Mouse (Mus musculus) retina, postnatal 7 days (tissue): ENCODE data around the gene Wwox.

Experiments used
- DNase-seq: peaks from one replicate; pipeline ENCODE4 v3.0.0-alpha.2; 2012; ENCODE audit warnings: low read depth, low spot score

Gene Wwox

GRCm38 (mm10) chr8:114536201-114536600 lies 96.7 kb downstream of the Wwox start:
- DNase-seq, result no peak

GRCm38 (mm10) chr8:114541132-114541531 lies 101.7 kb downstream of the Wwox start:
- DNase-seq, result peak; percentile 53

GRCm38 (mm10) chr8:114548360-114548759 lies 108.9 kb downstream of the Wwox start:
- DNase-seq, result no peak

GRCm38 (mm10) chr8:114548837-114549236 lies 109.4 kb downstream of the Wwox start:
- DNase-seq, result no peak

GRCm38 (mm10) chr8:114550029-114550428 lies 110.6 kb downstream of the Wwox start:
- DNase-seq, result no peak

GRCm38 (mm10) chr8:114552606-114553005 lies 113.2 kb downstream of the Wwox start:
- DNase-seq, result no peak

GRCm38 (mm10) chr8:114554966-114555365 lies 115.5 kb downstream of the Wwox start:
- no peak for DNase-seq

GRCm38 (mm10) chr8:114555491-114556202 lies 116.2 kb downstream of the Wwox start:
- DNase-seq, result no peak

GRCm38 (mm10) chr8:114561191-114561590 lies 121.7 kb downstream of the Wwox start:
- no peak for DNase-seq

- DNase-seq, result no peak
Measured at GRCm38 (mm10) chr8:114562486-114562885, 123.0 kb downstream of the Wwox start.

GRCm38 (mm10) chr8:114563361-114563760 lies 123.9 kb downstream of the Wwox start:
- no peak for DNase-seq

- DNase-seq, result no peak
Measured at GRCm38 (mm10) chr8:114564036-114564435, 124.6 kb downstream of the Wwox start.

- DNase-seq, result no peak
Measured at GRCm38 (mm10) chr8:114568531-114569166, 129.2 kb downstream of the Wwox start.

- no peak for DNase-seq
Measured at GRCm38 (mm10) chr8:114573014-114573746, 133.7 kb downstream of the Wwox start.

- DNase-seq, result no peak
Measured at GRCm38 (mm10) chr8:114573747-114574093, 134.3 kb downstream of the Wwox start.

GRCm38 (mm10) chr8:114579292-114579691 lies 139.8 kb downstream of the Wwox start:
- DNase-seq, result no peak

GRCm38 (mm10) chr8:114580684-114581083 lies 141.2 kb downstream of the Wwox start:
- DNase-seq, result no peak

GRCm38 (mm10) chr8:114590336-114590867 lies 150.9 kb downstream of the Wwox start:
- no peak for DNase-seq

- peak; percentile 45 for DNase-seq
Measured at GRCm38 (mm10) chr8:114591296-114592280, 152.1 kb downstream of the Wwox start.

GRCm38 (mm10) chr8:114593424-114594157 lies 154.1 kb downstream of the Wwox start:
- DNase-seq, result no peak
